Mouse (Mus musculus): Measurements from ENCODE around the gene Edc3. TPM values are rescaled to one million over a fixed set of nuclear protein-coding genes. Genes with fewer than 3 reads are reported as not detected.

Edc3 gene
- polyA plus RNA-seq, 1 experiment: 16.8 TPM

DNA sequence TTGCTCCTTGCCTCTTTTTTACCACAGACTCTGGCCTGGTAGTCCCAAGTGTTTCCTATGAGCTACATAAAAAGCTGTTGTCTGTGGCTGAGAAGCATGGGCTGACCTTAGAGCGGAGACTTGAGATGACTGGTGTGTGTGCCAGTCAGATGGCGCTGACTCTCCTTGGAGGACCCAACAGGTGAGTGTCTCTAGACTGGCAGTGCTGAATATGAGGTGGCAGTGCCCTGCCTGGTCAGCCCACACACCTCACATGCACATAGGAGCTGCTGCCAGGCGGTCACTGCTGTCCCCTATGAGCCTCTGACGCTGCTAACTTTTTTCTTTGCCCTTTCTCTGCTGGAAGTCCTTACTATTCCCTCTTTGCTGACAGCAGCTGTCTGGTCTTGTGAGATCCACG, 31.5 kb downstream of the Edc3 start:
- TF ChIP-seq MAX (IDR thresholded peaks at IDR 0.05) (no peak), FOSL1 (IDR thresholded peaks at IDR 0.05; ENCODE audit: insufficient read depth, low read length, poor library complexity, severe bottlenecking) (no peak), MYOD1 (IDR thresholded peaks at IDR 0.05; ENCODE audit: control insufficient read depth, insufficient read length, low read depth) (no peak), USF1 (IDR thresholded peaks at IDR 0.05; ENCODE audit: low read depth) (no peak), CEBPB (IDR thresholded peaks at IDR 0.05; ENCODE audit: low read depth) (no peak), CTCF (IDR thresholded peaks at IDR 0.05; ENCODE audit: control insufficient read depth, insufficient read depth, insufficient read length) (no peak), MYOG (IDR thresholded peaks at IDR 0.05; ENCODE audit: control insufficient read depth, extremely low read depth, insufficient read length) (no peak)
- Histone ChIP-seq H3K79me2 (ENCODE audit: control insufficient read depth, insufficient read depth) (peaks cover 6% of the 10 kb centered on the region), H3K79me3 (ENCODE audit: low read depth) (no peaks in the 10 kb centered on the region), H3K4me3 (ENCODE audit: insufficient read depth, poor library complexity, severe bottlenecking) (no peak overlapping the region), H3ac (ENCODE audit: control insufficient read depth, insufficient read length, low read depth) (no peak overlapping the region), H3K27me3 (ENCODE audit: control insufficient read depth, insufficient read depth, insufficient read length) (no peaks in the 10 kb centered on the region), H3K36me3 (ENCODE audit: control insufficient read depth, insufficient read depth) (no peaks in the 10 kb centered on the region)

DNA sequence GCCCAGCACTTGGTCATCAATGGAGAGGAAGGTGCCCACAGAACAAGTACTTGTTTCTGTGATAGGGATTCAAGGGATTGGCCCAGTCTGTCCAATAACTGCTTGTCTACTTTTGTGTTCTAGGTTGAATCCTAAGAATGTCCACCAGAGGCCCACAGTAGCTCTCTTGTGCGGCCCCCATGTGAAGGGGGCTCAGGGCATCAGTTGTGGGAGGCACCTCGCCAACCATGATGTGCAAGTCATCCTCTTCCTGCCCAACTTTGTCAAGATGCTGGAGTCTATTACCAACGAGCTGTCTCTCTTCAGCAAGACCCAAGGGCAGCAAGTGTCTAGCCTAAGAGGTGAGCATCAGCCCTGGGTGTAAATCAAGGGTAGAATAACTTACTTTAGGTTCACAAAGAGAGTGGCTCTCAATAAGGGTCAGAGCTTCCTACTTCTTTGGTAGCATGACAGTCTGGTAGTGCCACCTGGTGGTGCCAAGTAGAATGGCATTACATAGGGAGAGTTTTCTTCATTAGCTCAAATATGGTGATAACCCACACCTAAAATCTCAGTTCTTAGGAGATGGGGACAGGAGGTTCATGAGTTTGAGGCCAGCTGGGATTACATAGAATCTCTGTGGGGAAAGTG, 36.2 kb downstream of the Edc3 start:
- peaks cover 37% of the 10 kb centered on the region for H3K36me3 ChIP-seq (ENCODE audit: control insufficient read depth, insufficient read depth)

DNA sequence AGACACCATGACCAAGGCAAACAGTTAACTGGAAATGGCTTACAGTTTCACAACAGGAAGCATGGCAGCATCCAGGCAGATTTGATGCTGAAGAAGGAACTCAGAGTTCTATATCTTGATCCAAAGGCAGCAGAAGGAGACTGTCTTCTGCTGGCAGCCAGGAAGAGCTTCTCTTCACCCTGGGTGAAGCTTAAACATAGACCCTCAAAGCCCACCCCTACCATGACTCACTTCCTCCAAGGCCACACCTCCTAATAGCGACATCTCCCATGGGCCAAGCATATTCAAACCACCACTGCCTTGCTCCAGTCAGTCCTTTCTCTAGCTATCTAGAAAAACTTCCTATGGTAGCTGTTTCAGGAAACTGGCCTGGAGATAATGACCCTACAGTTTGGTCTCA, 38.7 kb downstream of the Edc3 start:
- no peak overlapping the region for H3ac ChIP-seq (ENCODE audit: control insufficient read depth, insufficient read length, low read depth)
- H3K79me3 ChIP-seq (ENCODE audit: low read depth): no peaks in the 10 kb centered on the region
- H3K36me3 ChIP-seq (ENCODE audit: control insufficient read depth, insufficient read depth): peaks cover 62% of the 10 kb centered on the region
- no peak for TF ChIP-seq CTCF (IDR thresholded peaks at IDR 0.05; ENCODE audit: control insufficient read depth, insufficient read depth, insufficient read length)
- no peak for TF ChIP-seq MAX (IDR thresholded peaks at IDR 0.05)
- TF ChIP-seq MYOG (IDR thresholded peaks at IDR 0.05; ENCODE audit: control insufficient read depth, extremely low read depth, insufficient read length): no peak
- no peak for TF ChIP-seq USF1 (IDR thresholded peaks at IDR 0.05; ENCODE audit: low read depth)
- no peak for TF ChIP-seq CEBPB (IDR thresholded peaks at IDR 0.05; ENCODE audit: low read depth)
- no peak for TF ChIP-seq FOSL1 (IDR thresholded peaks at IDR 0.05; ENCODE audit: insufficient read depth, low read length, poor library complexity, severe bottlenecking)
- H3K4me3 ChIP-seq (ENCODE audit: insufficient read depth, poor library complexity, severe bottlenecking): no peak overlapping the region
- H3K79me2 ChIP-seq (ENCODE audit: control insufficient read depth, insufficient read depth): no peaks in the 10 kb centered on the region
- H3K27me3 ChIP-seq (ENCODE audit: control insufficient read depth, insufficient read depth, insufficient read length): no peaks in the 10 kb centered on the region

More for the DNA sequence above, 36.2 kb downstream of the Edc3 start:
- H3K4me3 ChIP-seq (ENCODE audit: insufficient read depth, poor library complexity, severe bottlenecking): no peak overlapping the region
- H3K27me3 ChIP-seq (ENCODE audit: control insufficient read depth, insufficient read depth, insufficient read length): no peaks in the 10 kb centered on the region
- H3K79me2 ChIP-seq (ENCODE audit: control insufficient read depth, insufficient read depth): no peaks in the 10 kb centered on the region
- no peaks in the 10 kb centered on the region for H3K79me3 ChIP-seq (ENCODE audit: low read depth)
- peak; percentile 27 for TF ChIP-seq CTCF (IDR thresholded peaks at IDR 0.05; ENCODE audit: control insufficient read depth, insufficient read depth, insufficient read length)
- TF ChIP-seq MYOD1 (IDR thresholded peaks at IDR 0.05; ENCODE audit: control insufficient read depth, insufficient read length, low read depth): no peak
- H3ac ChIP-seq (ENCODE audit: control insufficient read depth, insufficient read length, low read depth): no peak overlapping the region

DNA sequence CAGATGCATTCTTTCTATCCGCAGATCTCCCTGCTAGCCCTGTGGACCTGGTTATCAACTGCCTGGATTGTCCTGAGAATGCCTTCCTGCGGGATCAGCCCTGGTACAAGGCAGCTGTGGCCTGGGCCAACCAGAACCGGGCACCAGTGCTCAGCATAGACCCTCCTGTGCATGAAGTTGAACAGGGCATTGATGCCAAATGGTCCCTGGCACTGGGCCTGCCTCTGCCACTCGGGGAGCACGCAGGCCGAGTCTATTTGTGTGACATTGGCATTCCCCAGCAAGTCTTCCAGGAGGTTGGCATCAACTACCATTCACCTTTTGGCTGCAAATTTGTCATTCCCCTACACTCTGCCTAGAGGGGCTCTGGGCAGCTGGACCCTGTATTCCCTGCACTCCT, 39.8 kb downstream of the Edc3 start:
- Histone ChIP-seq H3K27me3 (ENCODE audit: control insufficient read depth, insufficient read depth, insufficient read length) (no peaks in the 10 kb centered on the region), H3ac (ENCODE audit: control insufficient read depth, insufficient read length, low read depth) (no peak overlapping the region), H3K4me3 (ENCODE audit: insufficient read depth, poor library complexity, severe bottlenecking) (no peak overlapping the region), H3K36me3 (ENCODE audit: control insufficient read depth, insufficient read depth) (peaks cover 72% of the 10 kb centered on the region), H3K79me3 (ENCODE audit: low read depth) (no peaks in the 10 kb centered on the region), H3K79me2 (ENCODE audit: control insufficient read depth, insufficient read depth) (no peaks in the 10 kb centered on the region)
- no peak for TF ChIP-seq CEBPB (IDR thresholded peaks at IDR 0.05; ENCODE audit: low read depth)
- TF ChIP-seq CTCF (IDR thresholded peaks at IDR 0.05; ENCODE audit: control insufficient read depth, insufficient read depth, insufficient read length): no peak
- TF ChIP-seq MYOD1 (IDR thresholded peaks at IDR 0.05; ENCODE audit: control insufficient read depth, insufficient read length, low read depth): no peak
- no peak for TF ChIP-seq MAX (IDR thresholded peaks at IDR 0.05)
- TF ChIP-seq FOSL1 (IDR thresholded peaks at IDR 0.05; ENCODE audit: insufficient read depth, low read length, poor library complexity, severe bottlenecking): no peak
- no peak for TF ChIP-seq MYOG (IDR thresholded peaks at IDR 0.05; ENCODE audit: control insufficient read depth, extremely low read depth, insufficient read length)
- no peak for TF ChIP-seq USF1 (IDR thresholded peaks at IDR 0.05; ENCODE audit: low read depth)

DNA sequence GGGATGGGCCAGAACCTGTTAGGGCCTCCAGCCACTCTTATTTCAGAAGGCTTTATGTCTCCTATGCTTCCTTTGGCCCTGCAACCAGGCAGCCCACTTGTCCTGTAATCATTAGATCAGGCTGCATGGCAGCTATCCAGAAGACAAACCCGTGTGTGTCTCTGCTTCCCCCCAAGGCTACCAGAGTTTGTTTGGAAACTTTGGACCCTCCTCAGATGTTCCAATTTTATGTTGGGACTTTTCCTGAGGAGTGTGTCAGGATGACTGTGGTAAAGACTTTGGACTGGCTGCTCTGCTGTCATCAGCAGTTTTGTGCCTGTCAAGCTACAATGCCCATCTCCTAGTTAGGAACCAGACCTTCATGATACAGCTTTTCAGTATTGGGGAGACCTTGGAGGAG, 40.5 kb downstream of the Edc3 start:
- Histone ChIP-seq H3K27me3 (ENCODE audit: control insufficient read depth, insufficient read depth, insufficient read length) (no peaks in the 10 kb centered on the region), H3K4me3 (ENCODE audit: insufficient read depth, poor library complexity, severe bottlenecking) (no peak overlapping the region), H3ac (ENCODE audit: control insufficient read depth, insufficient read length, low read depth) (no peak overlapping the region), H3K79me3 (ENCODE audit: low read depth) (no peaks in the 10 kb centered on the region), H3K36me3 (ENCODE audit: control insufficient read depth, insufficient read depth) (peaks cover 79% of the 10 kb centered on the region), H3K79me2 (ENCODE audit: control insufficient read depth, insufficient read depth) (no peaks in the 10 kb centered on the region)
- TF ChIP-seq CTCF (IDR thresholded peaks at IDR 0.05; ENCODE audit: control insufficient read depth, insufficient read depth, insufficient read length) (no peak), MYOG (IDR thresholded peaks at IDR 0.05; ENCODE audit: control insufficient read depth, extremely low read depth, insufficient read length) (no peak), MAX (IDR thresholded peaks at IDR 0.05) (no peak), USF1 (IDR thresholded peaks at IDR 0.05; ENCODE audit: low read depth) (no peak), MYOD1 (IDR thresholded peaks at IDR 0.05; ENCODE audit: control insufficient read depth, insufficient read length, low read depth) (no peak), FOSL1 (IDR thresholded peaks at IDR 0.05; ENCODE audit: insufficient read depth, low read length, poor library complexity, severe bottlenecking) (no peak), CEBPB (IDR thresholded peaks at IDR 0.05; ENCODE audit: low read depth) (no peak)

DNA sequence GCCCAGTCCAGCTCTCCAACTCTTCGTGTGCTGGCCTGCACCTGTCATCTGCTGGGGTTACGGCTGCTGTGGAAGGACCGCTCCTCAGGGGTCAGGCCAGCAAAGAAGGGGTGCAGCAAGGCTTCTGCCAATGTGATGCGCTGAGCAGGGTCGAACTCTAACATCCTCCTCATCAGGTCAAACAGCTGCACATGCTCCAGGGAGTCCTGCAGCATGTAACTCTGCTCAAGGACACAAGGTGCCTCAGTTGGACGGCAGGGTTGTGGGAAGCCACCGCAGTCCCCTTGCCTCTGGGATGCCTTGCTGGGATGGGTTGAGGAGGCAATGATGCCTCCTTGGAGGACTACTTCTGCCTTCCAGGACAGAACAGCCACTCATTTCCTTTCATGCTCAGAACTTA, 42.6 kb downstream of the Edc3 start:
- TF ChIP-seq MYOG (IDR thresholded peaks at IDR 0.05; ENCODE audit: control insufficient read depth, extremely low read depth, insufficient read length) (no peak), USF1 (IDR thresholded peaks at IDR 0.05; ENCODE audit: low read depth) (no peak), MYOD1 (IDR thresholded peaks at IDR 0.05; ENCODE audit: control insufficient read depth, insufficient read length, low read depth) (no peak), CEBPB (IDR thresholded peaks at IDR 0.05; ENCODE audit: low read depth) (no peak), CTCF (IDR thresholded peaks at IDR 0.05; ENCODE audit: control insufficient read depth, insufficient read depth, insufficient read length) (no peak), FOSL1 (IDR thresholded peaks at IDR 0.05; ENCODE audit: insufficient read depth, low read length, poor library complexity, severe bottlenecking) (no peak), MAX (IDR thresholded peaks at IDR 0.05) (no peak)
- H3ac ChIP-seq (ENCODE audit: control insufficient read depth, insufficient read length, low read depth): no peak overlapping the region
- no peaks in the 10 kb centered on the region for H3K79me2 ChIP-seq (ENCODE audit: control insufficient read depth, insufficient read depth)
- H3K79me3 ChIP-seq (ENCODE audit: low read depth): no peaks in the 10 kb centered on the region
- H3K36me3 ChIP-seq (ENCODE audit: control insufficient read depth, insufficient read depth): peaks cover 91% of the 10 kb centered on the region
- H3K4me3 ChIP-seq (ENCODE audit: insufficient read depth, poor library complexity, severe bottlenecking): no peak overlapping the region
- no peaks in the 10 kb centered on the region for H3K27me3 ChIP-seq (ENCODE audit: control insufficient read depth, insufficient read depth, insufficient read length)

All from C2C12 (cell line).